Mouse (Mus musculus) embryonic facial prominence, embryonic 15.5 days (tissue): ENCODE results near the gene Jmjd1c. TPM values are rescaled to one million over a fixed set of nuclear protein-coding genes. Genes with fewer than 3 reads are reported as not detected.

Experiments
- ATAC-seq: fragments of 200-750 bp; cut with Nextera tagmentation; 2 replicates; pipeline ENCODE4 v1.8.0; 2017; ENCODE audit warnings: low read depth, moderate TSS enrichment; ENCODE audit not compliant: insufficient number of reproducible peaks, low FRiP score, low TSS enrichment
- H3K27ac ChIP-seq: fragments of 300-500 bp; sonication (generic); replicated peaks from 2 replicates; pipeline ENCODE4 v1.5.1; 2015; ENCODE audit warnings: mild to moderate bottlenecking, inconsistent platforms
- H3K27me3 ChIP-seq: fragments of 300-500 bp; sonication (generic); 2 replicates; pipeline ENCODE4 v1.6.1; 2015; ENCODE audit warnings: inconsistent platforms
- H3K36me3 ChIP-seq: fragments of 300-500 bp; sonication (generic); 2 replicates; pipeline ENCODE4 v1.6.1; 2015; ENCODE audit warnings: mild to moderate bottlenecking, inconsistent platforms
- H3K4me1 ChIP-seq: fragments of 300-500 bp; sonication (generic); 2 replicates; pipeline ENCODE4 v1.6.1; 2015; ENCODE audit warnings: inconsistent platforms
- H3K4me2 ChIP-seq: fragments of 300-500 bp; sonication (generic); replicated peaks from 2 replicates; pipeline ENCODE4 v1.6.1; 2015; ENCODE audit warnings: mild to moderate bottlenecking, inconsistent platforms
- H3K4me3 ChIP-seq: fragments of 300-500 bp; sonication (generic); replicated peaks from 2 replicates; pipeline ENCODE4 v1.5.1; 2015; ENCODE audit warnings: mild to moderate bottlenecking, inconsistent platforms
- H3K9ac ChIP-seq: fragments of 300-500 bp; sonication (generic); 2 replicates; pipeline ENCODE4 v1.6.1; 2015; ENCODE audit warnings: inconsistent platforms
- H3K9me3 ChIP-seq: fragments of 300-500 bp; sonication (generic); replicated peaks from 2 replicates; pipeline ENCODE4 v1.6.1; 2016; ENCODE audit warnings: inconsistent platforms
- WGBS: fragments of 180-500 bp; shearing (Covaris S2); methylation state at CpG from one replicate; pipeline ENCODE4 v1.1.7; 2015; 5-methylcytosine and 5-hydroxymethylcytosine counted together
- polyA plus RNA-seq: library from polyadenylated mRNA; unstranded; fragments of >200 nt; fragmentation: Nextera tagmentation; extraction: Ambion mirVana; gene quantifications from 2 replicates; pipeline ENCODE4 v1.2.1, GENCODE M21; 2015

The Jmjd1c gene
- polyA plus RNA-seq, 1 experiment from 2014 or later, result 56.6 TPM

GRCm38 (mm10) chr10:67295331-67295730, 199.4 kb downstream of the Jmjd1c start:
- Histone ChIP-seq H3K27me3 (no peaks in the 10 kb centered on the region), H3K4me2 (no peak overlapping the region), H3K4me1 (no peaks in the 10 kb centered on the region), H3K9me3 (no peaks in the 10 kb centered on the region), H3K4me3 (no peak overlapping the region), H3K9ac (no peak overlapping the region), H3K36me3 (no peaks in the 10 kb centered on the region), H3K27ac (no peak overlapping the region)
- WGBS, result 68% methylated on average over 5 of the region's 5 CpGs
- no peak for ATAC-seq

- no peak overlapping the region for H3K9ac ChIP-seq
- no peak overlapping the region for H3K4me2 ChIP-seq
- H3K4me1 ChIP-seq, result no peaks in the 10 kb centered on the region
- ATAC-seq, result no peak
- no peak overlapping the region for H3K4me3 ChIP-seq
- no peak overlapping the region for H3K27ac ChIP-seq
- no peaks in the 10 kb centered on the region for H3K36me3 ChIP-seq
- WGBS, result 77% methylated on average over 7 of the region's 7 CpGs
- H3K9me3 ChIP-seq, result no peaks in the 10 kb centered on the region
- H3K27me3 ChIP-seq, result no peaks in the 10 kb centered on the region
These were observed 200.1 kb downstream of the Jmjd1c start for GRCm38 (mm10) chr10:67295938-67296466.

GRCm38 (mm10) chr10:67296482-67297152, 200.7 kb downstream of the Jmjd1c start:
- Histone ChIP-seq H3K27me3 (no peaks in the 10 kb centered on the region), H3K9ac (no peak overlapping the region), H3K36me3 (no peaks in the 10 kb centered on the region), H3K4me1 (no peaks in the 10 kb centered on the region), H3K27ac (no peak overlapping the region), H3K4me2 (no peak overlapping the region), H3K9me3 (no peaks in the 10 kb centered on the region), H3K4me3 (no peak overlapping the region)
- WGBS, result 80% methylated on average over 8 of the region's 8 CpGs
- ATAC-seq, result no peak

GRCm38 (mm10) chr10:67297175-67297855, 201.4 kb downstream of the Jmjd1c start:
- 73% methylated on average over 17 of the region's 17 CpGs for WGBS
- Histone ChIP-seq H3K36me3 (no peaks in the 10 kb centered on the region), H3K27ac (no peak overlapping the region), H3K4me2 (no peak overlapping the region), H3K27me3 (no peaks in the 10 kb centered on the region), H3K4me3 (no peak overlapping the region), H3K4me1 (no peaks in the 10 kb centered on the region), H3K9me3 (no peaks in the 10 kb centered on the region), H3K9ac (no peak overlapping the region)
- no peak for ATAC-seq

GRCm38 (mm10) chr10:67298856-67299255, 202.9 kb downstream of the Jmjd1c start:
- ATAC-seq, result no peak
- WGBS, result 45% methylated on average over 5 of the region's 5 CpGs
- Histone ChIP-seq H3K9ac (no peak overlapping the region), H3K4me3 (no peak overlapping the region), H3K9me3 (no peaks in the 10 kb centered on the region), H3K27ac (no peak overlapping the region), H3K27me3 (no peaks in the 10 kb centered on the region), H3K36me3 (no peaks in the 10 kb centered on the region), H3K4me1 (no peaks in the 10 kb centered on the region), H3K4me2 (no peak overlapping the region)

GRCm38 (mm10) chr10:67299285-67299684, 203.4 kb downstream of the Jmjd1c start:
- Histone ChIP-seq H3K9ac (no peak overlapping the region), H3K4me3 (no peak overlapping the region), H3K27ac (no peak overlapping the region), H3K4me1 (no peaks in the 10 kb centered on the region), H3K9me3 (no peaks in the 10 kb centered on the region), H3K27me3 (no peaks in the 10 kb centered on the region), H3K4me2 (no peak overlapping the region), H3K36me3 (no peaks in the 10 kb centered on the region)
- ATAC-seq, result no peak
- WGBS, result 66% methylated on average over 4 of the region's 4 CpGs

GRCm38 (mm10) chr10:67301046-67301445, 205.1 kb downstream of the Jmjd1c start:
- WGBS, result 83% methylated on average over 6 of the region's 6 CpGs
- Histone ChIP-seq H3K9me3 (no peaks in the 10 kb centered on the region), H3K9ac (no peak overlapping the region), H3K36me3 (no peaks in the 10 kb centered on the region), H3K4me2 (no peak overlapping the region), H3K27ac (no peak overlapping the region), H3K4me1 (no peaks in the 10 kb centered on the region), H3K4me3 (no peak overlapping the region), H3K27me3 (no peaks in the 10 kb centered on the region)
- no peak for ATAC-seq

GRCm38 (mm10) chr10:67302340-67302739, 206.4 kb downstream of the Jmjd1c start:
- H3K27me3 ChIP-seq, result no peaks in the 10 kb centered on the region
- H3K4me2 ChIP-seq, result no peak overlapping the region
- H3K9ac ChIP-seq, result no peak overlapping the region
- H3K36me3 ChIP-seq, result no peaks in the 10 kb centered on the region
- H3K4me3 ChIP-seq, result no peak overlapping the region
- WGBS, result 42% methylated on average over 2 of the region's 2 CpGs
- H3K9me3 ChIP-seq, result no peaks in the 10 kb centered on the region
- no peaks in the 10 kb centered on the region for H3K4me1 ChIP-seq
- H3K27ac ChIP-seq, result no peak overlapping the region
- no peak for ATAC-seq

Other genes starting within 250 kb of the Jmjd1c start
- 47.7 and 55.5 TPM in 2 replicates for gene Reep3, start 820 bp downstream of the Jmjd1c start, polyA plus RNA-seq
- 36.5 and 39.8 TPM in 2 replicates for gene Nrbf2, start 189.2 kb downstream of the Jmjd1c start, polyA plus RNA-seq